Mouse (Mus musculus) liver, adult 2 months (tissue): ENCODE results near the gene Clint1. TPM values are rescaled to one million over a fixed set of nuclear protein-coding genes. Genes with fewer than 3 reads are reported as not detected.

Experiments used
- DNase-seq: peaks from one replicate; pipeline ENCODE4 v3.0.0-alpha.2; 2011; ENCODE audit warnings: low read depth, low spot score; ENCODE audit errors: extremely low read depth
- H3K27ac ChIP-seq: fragments of 200-500 bp; replicated peaks from 2 replicates; pipeline ENCODE4 v1.5.1; 2012; ENCODE audit warnings: low read depth, mild to moderate bottlenecking, control low read depth, inconsistent platforms, low read length; ENCODE audit not compliant: insufficient read depth
- H3K27me3 ChIP-seq: fragments of 200-500 bp; 2 replicates; pipeline ENCODE4 v1.6.1; 2012; ENCODE audit warnings: mild to moderate bottlenecking, moderate library complexity, low read length, inconsistent platforms; ENCODE audit not compliant: control insufficient read depth, insufficient read depth
- H3K36me3 ChIP-seq: fragments of 200-500 bp; 2 replicates; pipeline ENCODE4 v1.6.1; 2012; ENCODE audit warnings: low read length, inconsistent platforms; ENCODE audit not compliant: control insufficient read depth, insufficient read depth
- H3K4me1 ChIP-seq: fragments of 200-500 bp; 2 replicates; pipeline ENCODE4 v1.6.1; 2011; ENCODE audit warnings: low read length; ENCODE audit not compliant: control insufficient read depth, insufficient read depth
- H3K4me3 ChIP-seq: fragments of 200-500 bp; 2 replicates; pipeline ENCODE4 v1.5.1; 2011; ENCODE audit warnings: low read depth, mild to moderate bottlenecking, control low read depth, low read length, moderate library complexity; ENCODE audit not compliant: insufficient read depth
- H3K79me2 ChIP-seq: fragments of 200-500 bp; 2 replicates; pipeline ENCODE4 v1.6.1; 2012; ENCODE audit warnings: inconsistent platforms, mild to moderate bottlenecking, low read length, moderate library complexity; ENCODE audit not compliant: control insufficient read depth, insufficient read depth
- H3K9ac ChIP-seq: fragments of 200-500 bp; 2 replicates; pipeline ENCODE4 v1.6.1; 2012; ENCODE audit warnings: low read depth, mild to moderate bottlenecking, control low read depth, inconsistent platforms, low read length
- CTCF ChIP-seq: fragments of 200-500 bp; IDR thresholded peaks from 2 replicates; pipeline ENCODE4 v1.5.1; 2011; ENCODE audit warnings: low read depth, low read length, control low read depth
- POLR2A ChIP-seq: fragments of 200-500 bp; IDR thresholded peaks from 2 replicates; pipeline ENCODE4 v1.6.1; 2011; ENCODE audit warnings: low read length, control low read depth; ENCODE audit not compliant: insufficient read depth; ENCODE audit errors: extremely low read depth
- WGBS: fragments of 180-500 bp; shearing (Covaris S2); methylation state at CpG from one replicate; pipeline ENCODE4 v1.1.7; 2018; 5-methylcytosine and 5-hydroxymethylcytosine counted together
- polyA plus RNA-seq: library from polyadenylated mRNA; depleted of rRNA; stranded (reverse); fragments of >200 nt; gene quantifications from 2 replicates; pipeline ENCODE4 v1.2.3, GENCODE M21; 2012
- total RNA-seq: library from RNA; depleted of rRNA; stranded (reverse); fragments of >200 nt; gene quantifications from 2 replicates; pipeline ENCODE4 v1.2.3, GENCODE M21; 2014

Gene Clint1
- total and polyA plus RNA-seq, 2 experiments, result 22.5 to 30.7 TPM

DNA sequence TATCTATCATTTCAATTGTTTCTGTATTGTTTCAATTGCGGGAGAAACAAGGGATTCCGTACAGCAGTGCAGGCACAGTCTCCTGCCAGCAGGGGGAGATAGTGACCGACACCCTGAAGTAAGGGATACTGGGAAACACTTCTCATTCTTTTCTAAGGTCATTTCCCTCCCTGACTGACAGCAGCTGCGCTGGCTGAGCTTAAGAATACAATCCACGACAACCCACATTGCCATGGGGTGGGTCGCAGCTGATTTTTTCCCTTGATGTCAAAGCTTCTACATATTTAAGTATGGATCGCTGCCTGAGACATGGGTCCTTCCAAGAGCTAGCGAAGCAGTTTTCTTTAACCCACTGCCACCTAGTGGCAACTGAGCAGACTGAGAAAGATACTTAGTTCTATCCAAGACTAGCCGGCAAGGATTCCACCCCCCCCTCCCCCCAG is 74.8 kb downstream of the Clint1 start:
- no peaks in the 10 kb centered on the region for H3K36me3 ChIP-seq
- H3K9ac ChIP-seq, result peak overlapping the region; percentile 80
- H3K79me2 ChIP-seq, result no peaks in the 10 kb centered on the region
- H3K4me1 ChIP-seq, result no peaks in the 10 kb centered on the region; the same call in 1 of the 2 replicates
- no peak overlapping the region for H3K27ac ChIP-seq
- H3K4me3 ChIP-seq, result peak overlapping the region; percentile 49; the same call in 1 of the 2 replicates
- DNase-seq, result peak; percentile 77
- TF ChIP-seq CTCF (peak; percentile 82), POLR2A (no peak)
- no peaks in the 10 kb centered on the region for H3K27me3 ChIP-seq
- WGBS, result under 1% methylated on average over 9 of the region's 9 CpGs

DNA sequence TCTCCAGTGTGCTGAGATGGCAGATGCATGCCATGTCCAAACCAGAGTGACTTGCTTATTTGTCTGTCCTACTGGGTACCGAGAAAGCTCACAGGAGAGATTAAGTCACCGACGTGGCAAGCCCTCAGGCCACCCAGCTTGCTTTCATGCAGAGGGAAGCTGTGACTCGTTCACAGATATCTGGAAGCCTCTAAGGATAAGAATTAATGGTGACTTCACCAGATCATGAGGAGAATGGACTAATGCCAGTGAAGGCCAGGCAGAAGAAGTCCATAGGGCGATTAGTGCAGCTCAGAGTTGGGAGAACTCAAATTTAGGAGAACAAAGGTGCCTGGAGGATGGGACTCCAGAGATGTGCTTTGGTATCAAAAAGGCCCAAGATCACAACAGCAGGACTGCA is 75.6 kb downstream of the Clint1 start:
- no peaks in the 10 kb centered on the region for H3K79me2 ChIP-seq
- TF ChIP-seq CTCF, result no peak
- TF ChIP-seq POLR2A, result no peak
- no peaks in the 10 kb centered on the region for H3K4me1 ChIP-seq
- 71% methylated on average over 5 of the region's 5 CpGs for WGBS
- no peak for DNase-seq
- no peak overlapping the region for H3K9ac ChIP-seq
- no peaks in the 10 kb centered on the region for H3K27me3 ChIP-seq
- H3K36me3 ChIP-seq, result no peaks in the 10 kb centered on the region
- H3K4me3 ChIP-seq, result no peak overlapping the region
- H3K27ac ChIP-seq, result no peak overlapping the region

- H3K79me2 ChIP-seq, result no peaks in the 10 kb centered on the region
- WGBS, result 84% methylated on average over 10 of the region's 10 CpGs
- DNase-seq, result no peak
- no peaks in the 10 kb centered on the region for H3K36me3 ChIP-seq
- TF ChIP-seq CTCF (no peak), POLR2A (no peak)
- H3K9ac ChIP-seq, result no peak overlapping the region
- H3K27ac ChIP-seq, result no peak overlapping the region
- H3K4me3 ChIP-seq, result no peak overlapping the region
- no peaks in the 10 kb centered on the region for H3K27me3 ChIP-seq
- no peaks in the 10 kb centered on the region for H3K4me1 ChIP-seq
These were observed 77.7 kb downstream of the Clint1 start for GRCm38 (mm10) chr11:45929541-45929940.

GRCm38 (mm10) chr11:45932771-45933170 is 80.9 kb downstream of the Clint1 start:
- H3K79me2 ChIP-seq, result no peaks in the 10 kb centered on the region
- H3K27ac ChIP-seq, result no peak overlapping the region
- no peak for DNase-seq
- H3K4me3 ChIP-seq, result no peak overlapping the region
- H3K36me3 ChIP-seq, result peaks cover 5% of the 10 kb centered on the region; the same call in 1 of the 2 replicates
- WGBS, result 91% methylated on average over 10 of the region's 10 CpGs
- no peaks in the 10 kb centered on the region for H3K27me3 ChIP-seq
- TF ChIP-seq CTCF (no peak), POLR2A (no peak)
- H3K4me1 ChIP-seq, result no peaks in the 10 kb centered on the region
- no peak overlapping the region for H3K9ac ChIP-seq

GRCm38 (mm10) chr11:45937478-45937877 is 85.6 kb downstream of the Clint1 start:
- Histone ChIP-seq H3K4me1 (no peaks in the 10 kb centered on the region), H3K79me2 (no peaks in the 10 kb centered on the region), H3K4me3 (no peak overlapping the region), H3K27ac (no peak overlapping the region), H3K9ac (no peak overlapping the region), H3K36me3 (peaks cover 5% of the 10 kb centered on the region; the same call in 1 of the 2 replicates), H3K27me3 (no peaks in the 10 kb centered on the region)
- WGBS, result 94% methylated on average over 8 of the region's 8 CpGs
- TF ChIP-seq CTCF (no peak), POLR2A (no peak)
- no peak for DNase-seq

DNA sequence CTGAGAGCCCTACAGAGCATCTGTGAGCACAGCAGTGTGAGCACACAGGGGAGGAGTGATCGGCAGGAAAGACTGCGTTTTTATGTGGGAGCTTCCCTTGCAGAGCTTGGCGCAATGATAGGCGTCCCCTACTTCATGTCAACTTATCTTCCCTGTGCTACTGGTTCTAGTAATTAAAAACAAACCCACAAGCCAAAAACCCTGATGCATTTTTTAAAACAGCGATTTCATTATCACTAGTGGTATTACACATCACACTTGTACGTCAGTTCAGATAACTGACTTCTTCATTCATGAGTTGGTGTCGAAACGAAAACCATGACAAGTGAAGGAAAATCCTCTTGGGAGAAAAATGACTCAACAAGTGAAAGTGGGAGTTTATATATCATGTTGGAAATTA is 87.1 kb downstream of the Clint1 start:
- Histone ChIP-seq H3K79me2 (no peaks in the 10 kb centered on the region), H3K27ac (no peak overlapping the region), H3K9ac (no peak overlapping the region), H3K27me3 (no peaks in the 10 kb centered on the region), H3K4me3 (no peak overlapping the region), H3K36me3 (peaks cover 5% of the 10 kb centered on the region; the same call in 1 of the 2 replicates), H3K4me1 (peaks cover 6% of the 10 kb centered on the region)
- 93% methylated on average over 8 of the region's 8 CpGs for WGBS
- TF ChIP-seq CTCF (no peak), POLR2A (no peak)
- DNase-seq, result no peak
